Mouse (Mus musculus) kidney, postnatal 14 days (tissue): ENCODE data around the gene Mfsd7a.

ENCODE experiments used
- DNase-seq: peaks from one replicate; pipeline ENCODE4 v3.0.0; 2022; ENCODE audit warnings: mixed read lengths

Gene Mfsd7a

DNA sequence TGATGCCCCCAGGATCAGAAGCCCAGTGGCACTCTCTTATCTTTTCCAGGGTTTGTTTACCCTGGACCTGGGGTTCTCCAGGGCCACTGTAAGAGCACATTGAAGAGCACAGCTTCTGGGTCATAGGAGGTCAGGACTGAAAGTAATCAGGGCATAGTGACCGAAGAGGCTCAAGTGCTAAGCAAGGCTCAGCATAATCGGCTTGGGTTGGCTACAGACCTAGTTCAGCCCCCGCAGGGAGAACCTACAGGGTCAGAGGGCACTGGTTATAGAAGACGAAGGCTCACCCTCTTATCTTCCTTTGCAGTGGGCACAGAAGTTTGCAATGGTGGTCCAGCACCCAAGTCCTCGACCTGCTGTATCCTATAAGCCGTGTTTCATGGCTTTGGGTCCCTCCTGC, 17.5 kb downstream of the Mfsd7a start:
- no peak for DNase-seq

GRCm38 (mm10) chr5:108427186-108427585, 21.5 kb downstream of the Mfsd7a start:
- peak; percentile 60 for DNase-seq

DNA sequence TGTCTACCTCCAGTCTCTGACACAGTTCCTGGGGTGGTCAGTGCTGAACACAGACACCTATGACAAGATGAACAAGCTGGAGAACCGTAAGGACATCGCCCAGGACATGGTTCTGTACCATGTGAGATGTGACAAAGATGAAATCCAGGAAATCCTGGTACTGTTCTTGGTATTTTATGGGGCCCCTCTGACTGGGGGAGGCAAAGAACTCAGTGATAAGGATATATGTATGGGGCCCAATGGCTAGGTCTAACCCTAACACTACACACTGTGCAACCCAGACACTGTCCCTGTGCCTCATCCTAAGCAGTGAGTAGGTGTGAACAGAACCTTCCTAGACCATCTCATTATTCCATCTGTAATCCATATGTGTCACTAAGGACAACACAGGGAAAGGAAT, 25.3 kb downstream of the Mfsd7a start:
- DNase-seq: no peak

- no peak for DNase-seq
Measured at GRCm38 (mm10) chr5:108422741-108423140, 25.9 kb downstream of the Mfsd7a start.

- no peak for DNase-seq
Measured at GRCm38 (mm10) chr5:108414711-108415110, 34.0 kb downstream of the Mfsd7a start.

DNA sequence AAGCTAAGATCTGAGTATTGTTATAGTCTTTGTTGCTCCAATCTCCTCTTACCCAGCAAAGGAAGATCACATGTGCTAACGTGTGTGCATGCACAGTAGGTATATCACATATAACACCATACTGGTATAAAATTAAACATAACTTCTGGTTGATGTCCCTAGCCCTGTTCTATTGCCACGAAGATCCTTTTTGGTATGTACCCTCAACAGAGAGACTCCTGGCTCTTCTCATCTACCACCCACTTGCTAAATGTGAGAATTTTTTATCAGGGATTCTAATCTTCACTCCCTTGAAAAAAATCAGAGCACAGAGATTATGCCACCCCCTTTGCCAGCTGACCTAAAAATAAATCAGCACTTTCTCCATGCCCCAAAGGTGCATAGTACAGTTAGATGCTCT, 41.7 kb downstream of the Mfsd7a start:
- no peak for DNase-seq

GRCm38 (mm10) chr5:108405460-108405859, 43.2 kb downstream of the Mfsd7a start:
- DNase-seq: no peak

DNA sequence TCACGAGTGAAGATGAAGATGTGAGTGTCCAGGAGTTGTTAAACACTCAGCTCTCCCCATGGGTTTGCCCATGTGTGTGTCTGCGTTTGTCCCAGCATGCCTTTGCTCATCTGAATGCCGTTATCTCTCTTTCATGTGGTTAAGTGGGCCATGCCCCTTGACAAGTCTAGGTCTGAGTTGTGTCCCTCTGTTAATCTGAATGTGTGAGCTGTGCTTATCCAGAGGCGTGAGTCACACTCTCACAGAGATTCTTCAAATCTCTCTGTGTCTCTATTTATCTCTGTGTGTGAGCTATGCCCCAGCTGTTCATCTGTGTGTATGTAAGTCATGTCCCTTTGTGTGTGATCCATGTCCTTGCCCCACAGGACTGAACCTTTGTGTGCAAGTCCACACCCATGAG, 45.2 kb downstream of the Mfsd7a start:
- DNase-seq: no peak
